Mouse (Mus musculus): ENCODE data around the gene Dpp6. TPM values are rescaled to one million over a fixed set of nuclear protein-coding genes. Genes with fewer than 3 reads are reported as not detected.

Dpp6 gene
- polyA plus RNA-seq, 1 experiment from 2014 or later, result 0.22 TPM

DNA sequence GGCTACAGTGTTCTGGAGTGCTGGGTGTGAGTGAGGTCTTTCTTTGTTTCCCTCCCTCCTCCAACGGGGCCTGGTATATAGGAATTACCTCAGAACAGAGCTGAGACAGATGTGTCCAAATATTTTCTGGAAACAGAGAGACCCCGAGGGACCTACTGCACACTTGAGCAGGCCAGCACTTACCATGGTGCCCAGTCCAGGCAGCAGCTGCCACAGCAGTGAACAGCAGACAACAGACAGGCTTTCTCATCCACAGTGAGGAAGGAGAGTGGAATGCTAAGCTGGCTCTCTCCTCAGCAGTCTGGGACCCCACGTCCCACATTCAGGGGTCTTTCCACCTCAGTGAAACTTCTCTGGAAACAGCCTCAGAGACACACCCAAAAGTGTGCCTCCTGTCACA, 606.8 kb downstream of the Dpp6 start:
- Histone ChIP-seq H3K27ac (ENCODE audit: low read depth) (no peak overlapping the region), H3K9ac (no peak overlapping the region), H3K4me1 (ENCODE audit: insufficient read depth) (no peaks in the 10 kb centered on the region), H3K4me3 (ENCODE audit: low read depth, low read length) (no peak overlapping the region), H3K4me2 (no peak overlapping the region), H3K27me3 (ENCODE audit: insufficient read depth, low read length) (no peaks in the 10 kb centered on the region), H3K9me3 (ENCODE audit: low read depth, low read length) (no peaks in the 10 kb centered on the region), H3K36me3 (ENCODE audit: insufficient read depth) (no peaks in the 10 kb centered on the region)
- WGBS, result 53% methylated on average over 3 of the region's 3 CpGs
- no peak for ATAC-seq (ENCODE audit: insufficient read depth)
- TF ChIP-seq CTCF (IDR thresholded peaks at IDR 0.05; ENCODE audit: low read depth), result no peak
- DNase-seq, result no peak

DNA sequence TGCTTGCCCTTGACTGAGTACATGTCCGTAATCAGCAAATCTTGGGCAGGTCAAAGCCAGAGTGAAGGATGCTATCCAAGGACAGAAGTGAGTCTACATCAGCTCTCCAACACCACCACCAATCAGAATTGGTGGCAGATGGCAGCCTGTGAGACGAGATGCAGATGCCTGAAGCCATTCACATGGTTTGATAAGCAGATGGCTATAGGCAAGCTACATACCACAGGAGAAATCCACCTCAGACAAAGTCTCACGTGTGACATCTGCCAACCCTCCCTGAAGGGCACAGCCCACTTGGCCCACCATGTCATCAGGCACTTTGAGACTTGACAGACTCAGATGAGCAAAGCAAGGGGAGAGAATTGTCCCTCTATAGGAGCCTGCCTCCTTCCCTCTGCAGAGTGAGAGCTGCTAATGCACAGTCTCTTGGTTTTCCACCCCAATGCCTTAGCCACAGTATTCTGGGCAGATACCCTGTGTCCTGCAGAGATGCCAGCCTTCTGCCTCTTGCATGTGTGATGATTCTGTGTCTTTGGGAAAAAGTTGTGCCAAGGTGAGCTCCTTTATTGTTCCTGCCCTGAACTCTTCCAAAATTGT, 607.6 kb downstream of the Dpp6 start:
- no peaks in the 10 kb centered on the region for H3K36me3 ChIP-seq (ENCODE audit: insufficient read depth)
- H3K9me3 ChIP-seq (ENCODE audit: low read depth, low read length), result no peaks in the 10 kb centered on the region
- DNase-seq, result no peak
- no peak for TF ChIP-seq CTCF (IDR thresholded peaks at IDR 0.05; ENCODE audit: low read depth)
- no peak for ATAC-seq (ENCODE audit: insufficient read depth)
- H3K4me3 ChIP-seq (ENCODE audit: low read depth, low read length), result no peak overlapping the region
- H3K27me3 ChIP-seq (ENCODE audit: insufficient read depth, low read length), result no peaks in the 10 kb centered on the region
- H3K4me1 ChIP-seq (ENCODE audit: insufficient read depth), result no peaks in the 10 kb centered on the region
- H3K9ac ChIP-seq, result no peak overlapping the region
- H3K27ac ChIP-seq (ENCODE audit: low read depth), result no peak overlapping the region
- WGBS, result 52% methylated on average over 3 of the region's 3 CpGs
- no peak overlapping the region for H3K4me2 ChIP-seq

DNA sequence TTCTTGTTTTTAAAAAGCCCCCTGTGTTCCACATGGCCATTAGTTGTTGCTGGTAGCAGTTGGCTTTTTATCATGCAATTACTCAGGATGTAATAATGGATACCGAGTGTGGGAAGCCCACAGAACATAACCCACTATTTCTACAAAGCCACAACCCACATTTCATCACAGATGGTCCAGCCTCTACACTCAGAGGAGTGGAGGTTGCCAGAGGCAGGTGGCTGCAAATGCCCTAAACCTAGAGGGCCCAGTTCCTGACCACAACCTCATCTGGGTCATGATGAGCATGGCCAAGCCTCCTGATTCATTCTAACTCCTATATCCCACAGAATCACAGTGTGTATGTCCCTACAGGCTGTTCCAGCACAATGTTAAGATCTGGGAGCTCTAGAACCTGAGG, 609.2 kb downstream of the Dpp6 start:
- Histone ChIP-seq H3K9ac (no peak overlapping the region), H3K4me2 (no peak overlapping the region), H3K4me1 (ENCODE audit: insufficient read depth) (no peaks in the 10 kb centered on the region), H3K9me3 (ENCODE audit: low read depth, low read length) (no peaks in the 10 kb centered on the region), H3K27me3 (ENCODE audit: insufficient read depth, low read length) (no peaks in the 10 kb centered on the region), H3K4me3 (ENCODE audit: low read depth, low read length) (no peak overlapping the region), H3K27ac (ENCODE audit: low read depth) (no peak overlapping the region), H3K36me3 (ENCODE audit: insufficient read depth) (no peaks in the 10 kb centered on the region)
- 83% methylated on average over 1 of the region's 1 CpGs for WGBS
- no peak for ATAC-seq (ENCODE audit: insufficient read depth)
- no peak for DNase-seq
- TF ChIP-seq CTCF (IDR thresholded peaks at IDR 0.05; ENCODE audit: low read depth), result no peak

GRCm38 (mm10) chr5:27433584-27433983, 616.6 kb downstream of the Dpp6 start:
- H3K4me1 ChIP-seq (ENCODE audit: insufficient read depth), result no peaks in the 10 kb centered on the region
- DNase-seq (no peak), ATAC-seq (ENCODE audit: insufficient read depth) (no peak)
- no peak overlapping the region for H3K9ac ChIP-seq
- no peaks in the 10 kb centered on the region for H3K36me3 ChIP-seq (ENCODE audit: insufficient read depth)
- no peaks in the 10 kb centered on the region for H3K9me3 ChIP-seq (ENCODE audit: low read depth, low read length)
- H3K27ac ChIP-seq (ENCODE audit: low read depth), result no peak overlapping the region
- no peaks in the 10 kb centered on the region for H3K27me3 ChIP-seq (ENCODE audit: insufficient read depth, low read length)
- no peak for TF ChIP-seq CTCF (IDR thresholded peaks at IDR 0.05; ENCODE audit: low read depth)
- H3K4me2 ChIP-seq, result no peak overlapping the region
- no peak overlapping the region for H3K4me3 ChIP-seq (ENCODE audit: low read depth, low read length)

- H3K4me3 ChIP-seq (ENCODE audit: low read depth, low read length), result no peak overlapping the region
- WGBS, result 46% methylated on average over 3 of the region's 3 CpGs
- H3K36me3 ChIP-seq (ENCODE audit: insufficient read depth), result no peaks in the 10 kb centered on the region
- no peaks in the 10 kb centered on the region for H3K9me3 ChIP-seq (ENCODE audit: low read depth, low read length)
- TF ChIP-seq CTCF (IDR thresholded peaks at IDR 0.05; ENCODE audit: low read depth), result no peak
- H3K27ac ChIP-seq (ENCODE audit: low read depth), result no peak overlapping the region
- H3K4me2 ChIP-seq, result no peak overlapping the region
- DNase-seq, result no peak
- H3K9ac ChIP-seq, result no peak overlapping the region
- no peak for ATAC-seq (ENCODE audit: insufficient read depth)
- H3K4me1 ChIP-seq (ENCODE audit: insufficient read depth), result no peaks in the 10 kb centered on the region
- H3K27me3 ChIP-seq (ENCODE audit: insufficient read depth, low read length), result no peaks in the 10 kb centered on the region
Measured at GRCm38 (mm10) chr5:27453201-27453845, 636.3 kb downstream of the Dpp6 start.

GRCm38 (mm10) chr5:27454386-27454785, 637.4 kb downstream of the Dpp6 start:
- Histone ChIP-seq H3K4me3 (ENCODE audit: low read depth, low read length) (no peak overlapping the region), H3K27ac (ENCODE audit: low read depth) (no peak overlapping the region), H3K4me2 (no peak overlapping the region), H3K27me3 (ENCODE audit: insufficient read depth, low read length) (no peaks in the 10 kb centered on the region), H3K9ac (no peak overlapping the region), H3K4me1 (ENCODE audit: insufficient read depth) (no peaks in the 10 kb centered on the region), H3K9me3 (ENCODE audit: low read depth, low read length) (no peaks in the 10 kb centered on the region), H3K36me3 (ENCODE audit: insufficient read depth) (no peaks in the 10 kb centered on the region)
- 79% methylated on average over 3 of the region's 3 CpGs for WGBS
- no peak for TF ChIP-seq CTCF (IDR thresholded peaks at IDR 0.05; ENCODE audit: low read depth)
- no peak for ATAC-seq (ENCODE audit: insufficient read depth)
- DNase-seq, result no peak

DNA sequence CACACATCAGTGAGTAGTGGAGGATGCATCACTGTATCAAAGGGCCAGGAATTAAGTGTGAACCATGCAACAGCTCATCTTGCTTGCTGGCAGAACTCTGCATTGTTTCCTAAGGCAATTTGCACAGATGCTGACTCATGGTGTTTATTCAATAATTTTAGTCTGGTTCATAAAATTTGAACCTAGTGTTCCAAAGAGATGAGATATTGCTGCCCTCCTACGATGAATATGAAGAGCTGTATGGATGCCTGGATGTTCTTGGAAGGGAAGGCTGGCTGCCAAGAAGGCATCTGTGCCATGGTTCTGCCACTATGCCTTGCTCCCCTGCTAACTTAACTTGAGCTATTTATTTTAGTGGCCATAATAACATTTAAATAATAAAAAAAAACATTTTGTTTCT, 640.0 kb downstream of the Dpp6 start:
- 70% methylated on average over 1 of the region's 1 CpGs for WGBS
- no peaks in the 10 kb centered on the region for H3K36me3 ChIP-seq (ENCODE audit: insufficient read depth)
- H3K9ac ChIP-seq, result no peak overlapping the region
- DNase-seq, result no peak
- H3K9me3 ChIP-seq (ENCODE audit: low read depth, low read length), result no peaks in the 10 kb centered on the region
- no peak overlapping the region for H3K27ac ChIP-seq (ENCODE audit: low read depth)
- no peak for TF ChIP-seq CTCF (IDR thresholded peaks at IDR 0.05; ENCODE audit: low read depth)
- H3K4me2 ChIP-seq, result no peak overlapping the region
- no peaks in the 10 kb centered on the region for H3K4me1 ChIP-seq (ENCODE audit: insufficient read depth)
- H3K27me3 ChIP-seq (ENCODE audit: insufficient read depth, low read length), result no peaks in the 10 kb centered on the region
- ATAC-seq (ENCODE audit: insufficient read depth), result no peak
- no peak overlapping the region for H3K4me3 ChIP-seq (ENCODE audit: low read depth, low read length)
